Mouse (Mus musculus): ENCODE measurements around the gene Nnat. TPM values are rescaled to one million over a fixed set of nuclear protein-coding genes. Genes with fewer than 3 reads are reported as not detected.
A peak's percentile ranks its signal among the peaks of the same experiment; 100 is the strongest.

Gene Nnat
- polyA plus RNA-seq (2015; fragmentation: Nextera tagmentation; extraction: Ambion mirVana) = 8,644 and 8,868 TPM in 2 replicates

DNA sequence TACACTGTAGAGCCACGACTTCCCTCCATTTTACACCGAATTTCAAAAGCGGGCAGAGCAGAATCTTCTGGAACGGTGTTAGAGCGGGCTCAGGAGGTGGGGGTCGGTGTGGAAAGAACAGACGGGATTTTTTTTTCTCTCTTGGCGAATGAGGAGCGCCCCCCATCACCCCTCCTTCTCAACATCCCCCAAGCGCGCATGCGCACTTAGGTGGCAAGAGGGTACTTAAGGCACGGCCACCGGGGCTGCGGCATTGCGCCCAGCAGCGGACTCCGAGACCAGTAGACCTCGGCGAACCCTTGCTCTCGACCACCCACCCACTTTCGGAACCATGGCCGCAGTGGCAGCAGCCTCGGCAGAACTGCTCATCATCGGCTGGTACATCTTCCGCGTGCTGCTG lies at the start of gene Nnat:
Gene Nnat, plus strand, starts transcription at position 221 of the 400 bp plus-strand sequence.
- Histone ChIP-seq H3K4me3 (replicated peaks) (peak within 1 kb of the TSS; percentile 62), H3K36me3 (peaks cover 81% of the 10 kb centered on the region), H3K9me3 (peaks cover 41% of the 10 kb centered on the region), H3K9ac (replicated peaks) (peak within 1 kb of the TSS; percentile 93), H3K4me1 (replicated peaks) (peaks cover 54% of the 10 kb centered on the region), H3K27ac (peak within 1 kb of the TSS; percentile 94), H3K27me3 (no peaks in the 10 kb centered on the region), H3K4me2 (replicated peaks) (peak within 1 kb of the TSS; percentile 77)
- peak; percentile 74 for ATAC-seq
- WGBS = 55% methylated on average over 27 of the region's 27 CpGs

DNA sequence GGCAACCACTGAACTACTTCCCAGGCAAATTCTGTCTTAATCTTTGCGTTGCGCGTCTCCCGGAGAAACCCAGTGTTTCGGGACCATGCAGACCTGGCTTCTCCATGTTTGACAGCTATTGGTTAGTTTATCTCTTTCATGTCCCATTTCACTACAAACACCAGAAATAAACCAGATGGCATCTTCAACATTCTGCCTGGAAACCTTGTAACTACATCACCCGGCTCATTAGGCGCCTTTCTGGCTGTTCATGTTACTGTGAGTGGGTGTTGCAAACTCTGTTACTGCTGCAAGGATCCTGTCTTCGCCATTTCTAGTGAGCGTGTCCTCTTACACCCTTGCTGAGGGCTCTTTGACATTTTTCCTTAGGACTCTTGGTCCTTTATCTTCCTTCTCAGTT lies 47.0 kb upstream of the Nnat start:
- ATAC-seq = no peak
- no peak overlapping the region for H3K27ac ChIP-seq
- no peak overlapping the region for H3K4me3 ChIP-seq (replicated peaks)
- H3K4me1 ChIP-seq (replicated peaks) = peaks cover 56% of the 10 kb centered on the region
- H3K9ac ChIP-seq (replicated peaks) = no peak overlapping the region
- no peaks in the 10 kb centered on the region for H3K36me3 ChIP-seq
- 94% methylated on average over 9 of the region's 9 CpGs for WGBS
- no peak overlapping the region for H3K4me2 ChIP-seq (replicated peaks)
- H3K9me3 ChIP-seq = no peaks in the 10 kb centered on the region
- H3K27me3 ChIP-seq = no peaks in the 10 kb centered on the region

DNA sequence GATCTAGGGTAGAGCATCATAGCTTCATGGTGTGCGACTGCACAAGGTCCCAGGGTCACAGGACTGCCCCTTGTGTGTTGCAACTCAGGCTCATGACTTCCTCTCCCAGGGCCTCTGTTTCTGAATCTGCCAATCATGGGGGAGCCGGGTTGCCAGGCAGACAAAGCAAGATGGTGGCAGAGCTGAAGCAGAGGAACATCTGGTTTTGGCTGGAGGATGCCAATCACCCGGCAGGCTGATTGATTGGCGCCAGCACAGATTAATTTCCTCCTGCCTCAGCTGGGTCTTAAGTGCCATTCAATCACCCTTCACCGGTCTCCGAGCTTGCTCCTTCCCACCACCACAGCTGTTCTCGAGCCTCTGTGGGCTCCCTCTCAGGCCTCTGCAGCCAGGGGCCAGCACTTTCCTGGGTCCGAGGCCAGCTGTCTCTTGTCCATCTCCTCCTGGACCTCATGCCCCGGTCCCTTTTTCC lies 46.1 kb upstream of the Nnat start:
- peaks cover 60% of the 10 kb centered on the region for H3K4me1 ChIP-seq (replicated peaks)
- H3K4me2 ChIP-seq (replicated peaks) = no peak overlapping the region
- H3K9me3 ChIP-seq = no peaks in the 10 kb centered on the region
- no peaks in the 10 kb centered on the region for H3K36me3 ChIP-seq
- WGBS = 20% methylated on average over 9 of the region's 9 CpGs
- H3K27me3 ChIP-seq = no peaks in the 10 kb centered on the region
- peak overlapping the region; percentile 69; the same call in 1 of the 2 replicates for H3K27ac ChIP-seq
- no peak overlapping the region for H3K4me3 ChIP-seq (replicated peaks)
- H3K9ac ChIP-seq (replicated peaks) = no peak overlapping the region
- ATAC-seq = no peak

DNA sequence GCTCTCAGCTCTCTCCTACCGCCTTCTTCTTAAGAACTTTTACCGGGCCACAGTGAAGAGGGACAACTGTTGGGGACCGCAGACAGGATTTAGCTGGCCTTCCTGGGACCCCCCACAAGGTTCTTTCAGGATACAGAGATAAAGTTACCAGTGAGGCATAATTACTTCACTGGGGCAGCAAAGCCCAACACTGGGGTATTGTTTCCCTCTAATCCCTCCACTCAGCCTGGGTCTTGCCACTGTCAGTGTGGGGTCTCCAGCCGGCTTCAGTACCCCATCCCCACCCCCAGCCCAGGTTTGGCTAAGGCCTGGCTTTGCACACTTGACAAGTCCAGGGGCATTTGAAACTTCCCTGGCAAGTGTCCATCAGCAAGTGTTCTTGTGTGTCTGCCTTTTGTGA lies 45.5 kb upstream of the Nnat start:
- Histone ChIP-seq H3K4me3 (replicated peaks) (no peak overlapping the region), H3K27ac (peak overlapping the region; percentile 69), H3K9ac (replicated peaks) (no peak overlapping the region), H3K9me3 (no peaks in the 10 kb centered on the region), H3K27me3 (no peaks in the 10 kb centered on the region), H3K36me3 (no peaks in the 10 kb centered on the region), H3K4me1 (replicated peaks) (peaks cover 63% of the 10 kb centered on the region), H3K4me2 (replicated peaks) (no peak overlapping the region)
- 5% methylated on average over 4 of the region's 4 CpGs for WGBS
- peak; percentile 44 for ATAC-seq

DNA sequence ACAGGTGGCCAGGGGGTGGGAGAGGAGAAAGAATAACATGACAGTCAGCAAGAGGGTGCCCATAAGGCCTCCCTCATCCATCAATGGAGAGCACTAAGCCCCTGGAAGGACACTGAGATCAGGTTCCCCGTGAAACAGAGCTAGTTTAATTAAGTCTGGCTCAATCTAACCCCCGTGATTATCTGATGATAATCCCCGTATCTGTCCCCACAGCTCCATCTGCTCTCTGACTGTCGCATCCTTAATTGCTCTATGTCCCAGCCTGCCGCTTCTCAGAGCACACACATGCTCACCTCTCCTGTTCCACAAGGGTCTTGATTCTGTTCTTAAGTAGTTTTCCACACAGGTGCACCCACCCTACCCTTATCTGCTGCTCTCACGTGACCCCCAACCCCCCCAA lies 42.4 kb upstream of the Nnat start:
- Histone ChIP-seq H3K4me2 (replicated peaks) (no peak overlapping the region), H3K27me3 (no peaks in the 10 kb centered on the region), H3K36me3 (no peaks in the 10 kb centered on the region), H3K9ac (replicated peaks) (no peak overlapping the region), H3K9me3 (no peaks in the 10 kb centered on the region), H3K4me3 (replicated peaks) (no peak overlapping the region), H3K4me1 (replicated peaks) (peaks cover 64% of the 10 kb centered on the region), H3K27ac (peak overlapping the region; percentile 57; the same call in 1 of the 2 replicates)
- 25% methylated on average over 6 of the region's 6 CpGs for WGBS
- no peak for ATAC-seq

DNA sequence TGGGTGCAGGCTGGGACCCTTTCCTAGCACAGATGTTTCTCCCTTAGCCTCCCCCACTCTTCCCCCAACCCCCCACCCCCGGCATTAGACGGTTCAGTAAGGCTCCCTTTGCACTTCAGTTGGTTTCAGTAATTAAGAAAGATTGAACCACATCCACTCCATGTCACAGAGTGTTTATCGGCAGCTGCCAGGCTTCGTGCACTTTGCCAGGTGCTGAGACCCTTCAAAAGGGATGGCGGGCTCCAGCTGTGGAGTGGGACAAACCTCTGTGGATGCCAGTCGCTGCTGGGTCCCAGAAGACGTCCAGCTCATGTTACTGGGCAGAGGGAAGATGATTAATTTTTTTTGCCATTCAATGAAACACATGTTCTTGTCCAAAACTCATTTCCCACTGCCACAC lies 41.4 kb upstream of the Nnat start:
- H3K9me3 ChIP-seq = no peaks in the 10 kb centered on the region
- H3K4me2 ChIP-seq (replicated peaks) = no peak overlapping the region
- no peak for ATAC-seq
- H3K27ac ChIP-seq = peak overlapping the region; percentile 57; the same call in 1 of the 2 replicates
- H3K4me1 ChIP-seq (replicated peaks) = peaks cover 66% of the 10 kb centered on the region
- no peaks in the 10 kb centered on the region for H3K36me3 ChIP-seq
- no peak overlapping the region for H3K9ac ChIP-seq (replicated peaks)
- H3K4me3 ChIP-seq (replicated peaks) = no peak overlapping the region
- WGBS = 41% methylated on average over 7 of the region's 7 CpGs
- H3K27me3 ChIP-seq = no peaks in the 10 kb centered on the region

GRCm38 (mm10) chr2:157519452-157519851 lies 40.4 kb upstream of the Nnat start:
- Histone ChIP-seq H3K27me3 (no peaks in the 10 kb centered on the region), H3K36me3 (no peaks in the 10 kb centered on the region), H3K9ac (replicated peaks) (no peak overlapping the region), H3K4me3 (replicated peaks) (no peak overlapping the region), H3K27ac (peak overlapping the region; percentile 77; the same call in 1 of the 2 replicates), H3K4me1 (replicated peaks) (peaks cover 58% of the 10 kb centered on the region), H3K4me2 (replicated peaks) (no peak overlapping the region), H3K9me3 (no peaks in the 10 kb centered on the region)
- ATAC-seq = no peak
- 62% methylated on average over 6 of the region's 6 CpGs for WGBS

DNA sequence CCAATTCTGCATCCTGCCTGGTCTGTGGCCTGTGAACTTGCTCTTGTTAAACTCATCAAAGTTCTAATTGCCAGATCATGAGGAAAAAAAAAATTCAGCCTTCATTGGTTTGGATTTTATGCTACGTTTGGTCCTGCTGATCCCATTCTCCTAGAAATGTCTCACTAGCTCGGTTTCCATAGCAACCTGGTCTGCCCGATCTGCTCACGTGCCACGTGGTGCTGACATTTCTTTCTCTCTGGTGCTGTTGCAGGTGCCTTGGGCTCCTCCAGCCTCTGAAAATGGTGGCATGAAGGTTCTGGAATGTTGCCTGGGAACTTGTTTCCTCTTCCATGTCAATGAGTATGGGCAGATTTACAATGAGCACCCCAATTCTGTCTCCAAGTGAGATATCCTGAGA lies 39.4 kb upstream of the Nnat start:
- Histone ChIP-seq H3K9me3 (no peaks in the 10 kb centered on the region), H3K4me3 (replicated peaks) (no peak overlapping the region), H3K27ac (peak overlapping the region; percentile 77), H3K4me1 (replicated peaks) (peaks cover 59% of the 10 kb centered on the region), H3K9ac (replicated peaks) (no peak overlapping the region), H3K4me2 (replicated peaks) (no peak overlapping the region), H3K27me3 (no peaks in the 10 kb centered on the region), H3K36me3 (no peaks in the 10 kb centered on the region)
- 14% methylated on average over 5 of the region's 5 CpGs for WGBS
- ATAC-seq = 0 out of 2 replicates have a peak, but pooled peaks have one; percentile 57

- no peaks in the 10 kb centered on the region for H3K36me3 ChIP-seq
- peaks cover 66% of the 10 kb centered on the region for H3K4me1 ChIP-seq (replicated peaks)
- H3K4me3 ChIP-seq (replicated peaks) = no peak overlapping the region
- H3K4me2 ChIP-seq (replicated peaks) = no peak overlapping the region
- H3K9ac ChIP-seq (replicated peaks) = no peak overlapping the region
- peak overlapping the region; percentile 35; the same call in 1 of the 2 replicates for H3K27ac ChIP-seq
- no peaks in the 10 kb centered on the region for H3K9me3 ChIP-seq
- H3K27me3 ChIP-seq = no peaks in the 10 kb centered on the region
- ATAC-seq = peak; percentile 59; the same call in 1 of the 2 replicates
- 13% methylated on average over 3 of the region's 3 CpGs for WGBS
Observed at GRCm38 (mm10) chr2:157522556-157522955, 37.3 kb upstream of the Nnat start.

- Histone ChIP-seq H3K9ac (replicated peaks) (no peak overlapping the region), H3K4me2 (replicated peaks) (no peak overlapping the region), H3K9me3 (no peaks in the 10 kb centered on the region), H3K4me3 (replicated peaks) (no peak overlapping the region), H3K27me3 (0 out of 2 replicates have a peak, but pooled peaks cover 3% of the 10 kb centered on the region), H3K4me1 (replicated peaks) (peaks cover 63% of the 10 kb centered on the region), H3K27ac (peak overlapping the region; percentile 87), H3K36me3 (no peaks in the 10 kb centered on the region)
- no peak for ATAC-seq
- 60% methylated on average over 13 of the region's 13 CpGs for WGBS
Observed at GRCm38 (mm10) chr2:157530056-157530955, 29.6 kb upstream of the Nnat start.

GRCm38 (mm10) chr2:157531681-157532426 lies 28.0 kb upstream of the Nnat start:
- no peaks in the 10 kb centered on the region for H3K9me3 ChIP-seq
- H3K4me2 ChIP-seq (replicated peaks) = no peak overlapping the region
- peaks cover 57% of the 10 kb centered on the region for H3K4me1 ChIP-seq (replicated peaks)
- no peak overlapping the region for H3K9ac ChIP-seq (replicated peaks)
- 0 out of 2 replicates have a peak, but pooled peaks cover 3% of the 10 kb centered on the region for H3K27me3 ChIP-seq
- WGBS = 38% methylated on average over 8 of the region's 8 CpGs
- H3K36me3 ChIP-seq = no peaks in the 10 kb centered on the region
- H3K27ac ChIP-seq = peak overlapping the region; percentile 87
- ATAC-seq = no peak
- no peak overlapping the region for H3K4me3 ChIP-seq (replicated peaks)

GRCm38 (mm10) chr2:157534163-157534562 lies 25.7 kb upstream of the Nnat start:
- 57% methylated on average over 4 of the region's 4 CpGs for WGBS
- Histone ChIP-seq H3K9ac (replicated peaks) (no peak overlapping the region), H3K27me3 (0 out of 2 replicates have a peak, but pooled peaks cover 3% of the 10 kb centered on the region), H3K4me2 (replicated peaks) (no peak overlapping the region), H3K36me3 (no peaks in the 10 kb centered on the region), H3K4me1 (replicated peaks) (peaks cover 69% of the 10 kb centered on the region), H3K9me3 (no peaks in the 10 kb centered on the region), H3K4me3 (replicated peaks) (no peak overlapping the region), H3K27ac (peak overlapping the region; percentile 1; the same call in 1 of the 2 replicates)
- ATAC-seq = no peak
